Mouse (Mus musculus) limb, embryonic 12.5 days (tissue): Measurements from ENCODE around the gene Lrp1. TPM values are rescaled to one million over a fixed set of nuclear protein-coding genes. Genes with fewer than 3 reads are reported as not detected.

ENCODE experiments used
- ATAC-seq: fragments of 200-750 bp; cut with Nextera tagmentation; 2 replicates; pipeline ENCODE4 v1.8.0; 2017; ENCODE audit warnings: low read depth, moderate TSS enrichment; ENCODE audit not compliant: insufficient number of reproducible peaks, insufficient read depth, low FRiP score, low TSS enrichment
- H3K27ac ChIP-seq: fragments of 300-500 bp; sonication (generic); 2 replicates; pipeline ENCODE4 v1.5.1; 2016; ENCODE audit warnings: mild to moderate bottlenecking, moderate library complexity
- H3K27me3 ChIP-seq: fragments of 300-500 bp; sonication (generic); 2 replicates; pipeline ENCODE4 v1.6.1; 2016; ENCODE audit warnings: mild to moderate bottlenecking, moderate library complexity
- H3K36me3 ChIP-seq: fragments of 300-500 bp; sonication (generic); 2 replicates; pipeline ENCODE4 v1.6.1; 2016; ENCODE audit warnings: mild to moderate bottlenecking, moderate library complexity
- H3K4me1 ChIP-seq: fragments of 300-500 bp; sonication (generic); replicated peaks from 2 replicates; pipeline ENCODE4 v1.6.1; 2016
- H3K4me2 ChIP-seq: fragments of 300-500 bp; sonication (generic); 2 replicates; pipeline ENCODE4 v1.6.1; 2016; ENCODE audit warnings: mild to moderate bottlenecking, moderate library complexity
- H3K4me3 ChIP-seq: fragments of 300-500 bp; sonication (generic); replicated peaks from 2 replicates; pipeline ENCODE4 v1.5.1; 2016; ENCODE audit warnings: mild to moderate bottlenecking
- H3K9ac ChIP-seq: fragments of 300-500 bp; sonication (generic); replicated peaks from 2 replicates; pipeline ENCODE4 v1.6.1; 2016; ENCODE audit warnings: mild to moderate bottlenecking, moderate library complexity
- H3K9me3 ChIP-seq: fragments of 300-500 bp; sonication (generic); 2 replicates; pipeline ENCODE4 v1.6.1; 2016; ENCODE audit warnings: mild to moderate bottlenecking, moderate library complexity
- WGBS: fragments of 180-500 bp; shearing (Covaris S2); methylation state at CpG from one replicate; pipeline ENCODE4 v1.1.7; 2016; 5-methylcytosine and 5-hydroxymethylcytosine counted together
- polyA plus RNA-seq: library from polyadenylated mRNA; unstranded; fragments of >200 nt; fragmentation: Nextera tagmentation; extraction: Ambion mirVana; gene quantifications from 2 replicates; pipeline ENCODE4 v1.2.1, GENCODE M21; 2016

Gene Lrp1
- polyA plus RNA-seq, 1 experiment from 2014 or later: 87.6 TPM

GRCm38 (mm10) chr10:127526681-127527080 is 94.3 kb downstream of the Lrp1 start:
- peak overlapping the region; percentile 31 for H3K4me3 ChIP-seq
- no peak for ATAC-seq
- H3K27me3 ChIP-seq: peaks cover 88% of the 10 kb centered on the region
- H3K4me2 ChIP-seq: peak overlapping the region; percentile 50
- under 1% methylated on average over 26 of the region's 26 CpGs for WGBS
- H3K4me1 ChIP-seq: peaks cover 80% of the 10 kb centered on the region
- H3K27ac ChIP-seq: no peak overlapping the region
- H3K9ac ChIP-seq: peak overlapping the region; percentile 44; the same call in 1 of the 2 replicates
- H3K9me3 ChIP-seq: no peaks in the 10 kb centered on the region
- no peaks in the 10 kb centered on the region for H3K36me3 ChIP-seq

DNA sequence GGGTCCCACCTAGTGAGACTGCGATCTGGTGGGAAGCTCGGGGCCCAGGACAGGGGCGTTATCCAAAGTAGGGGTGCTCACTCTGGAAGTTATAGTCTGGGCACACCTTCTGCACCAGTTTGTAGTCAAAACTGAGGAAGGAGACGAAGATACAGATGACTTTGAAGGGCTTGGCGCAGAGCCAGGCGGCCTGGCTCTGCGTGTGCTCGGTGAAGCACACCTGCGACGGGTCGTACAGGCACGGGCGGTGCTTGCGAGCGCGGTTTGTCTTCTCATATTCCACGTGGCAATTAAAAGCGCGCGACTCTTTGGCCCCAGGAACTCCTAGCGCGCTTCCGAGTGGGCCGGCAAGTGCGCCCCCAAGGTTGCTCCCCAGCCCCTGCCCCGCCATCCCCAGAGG is 94.9 kb downstream of the Lrp1 start:
- Histone ChIP-seq H3K4me2 (peak overlapping the region; percentile 50), H3K4me3 (peak overlapping the region; percentile 31), H3K9me3 (no peaks in the 10 kb centered on the region), H3K36me3 (no peaks in the 10 kb centered on the region), H3K9ac (peak overlapping the region; percentile 44; the same call in 1 of the 2 replicates), H3K27me3 (peaks cover 82% of the 10 kb centered on the region), H3K4me1 (peaks cover 80% of the 10 kb centered on the region), H3K27ac (no peak overlapping the region)
- 1% methylated on average over 26 of the region's 26 CpGs for WGBS
- no peak for ATAC-seq

- peaks cover 10% of the 10 kb centered on the region for H3K36me3 ChIP-seq
- no peaks in the 10 kb centered on the region for H3K9me3 ChIP-seq
- H3K27ac ChIP-seq: no peak overlapping the region
- H3K4me3 ChIP-seq: peak overlapping the region; percentile 31
- peaks cover 69% of the 10 kb centered on the region for H3K27me3 ChIP-seq
- H3K9ac ChIP-seq: no peak overlapping the region
- WGBS: 2% methylated on average over 19 of the region's 23 CpGs
- no peak for ATAC-seq
- H3K4me1 ChIP-seq: peaks cover 74% of the 10 kb centered on the region
- peak overlapping the region; percentile 50 for H3K4me2 ChIP-seq
Measured at GRCm38 (mm10) chr10:127524646-127525255, 96.2 kb downstream of the Lrp1 start.

- Histone ChIP-seq H3K27ac (no peak within 1 kb of the TSS), H3K9ac (peak within 1 kb of the TSS; percentile 52), H3K27me3 (peaks cover 55% of the 10 kb centered on the region), H3K4me2 (peak within 1 kb of the TSS; percentile 82), H3K4me3 (peak within 1 kb of the TSS; percentile 52), H3K36me3 (peaks cover 37% of the 10 kb centered on the region), H3K4me1 (peaks cover 55% of the 10 kb centered on the region), H3K9me3 (no peaks in the 10 kb centered on the region)
- ATAC-seq: peak; percentile 46; the same call in 1 of the 2 replicates
- WGBS: 0% methylated on average over 21 of the region's 21 CpGs
Measured at GRCm38 (mm10) chr10:127522088-127522581, 98.8 kb downstream of the Lrp1 start, which contains the start of gene Shmt2. TSS of gene Shmt2 (minus strand) at chr10:127522444.

DNA sequence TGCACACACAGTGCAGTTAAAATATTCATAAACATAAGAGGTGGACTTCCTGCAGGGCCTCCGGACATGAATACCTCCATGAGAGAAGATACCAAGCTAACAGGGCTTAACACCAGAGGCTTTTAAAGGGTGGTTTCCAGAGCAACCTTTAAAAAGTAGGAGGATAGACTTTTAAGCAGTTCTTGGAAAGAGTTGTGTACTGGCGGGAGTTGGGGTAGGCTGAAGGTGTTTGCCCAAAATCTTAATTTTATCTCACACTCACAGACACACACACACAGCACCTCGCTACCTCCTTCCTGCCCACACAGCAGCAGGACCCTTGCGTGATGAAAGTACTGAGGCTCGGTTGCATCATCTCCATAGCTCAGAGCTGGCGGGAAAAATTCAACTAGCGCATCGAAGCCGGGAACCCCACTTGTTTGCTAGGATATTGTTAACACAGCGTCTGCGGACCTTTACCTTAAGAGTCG is 99.3 kb downstream of the Lrp1 start:
- Histone ChIP-seq H3K27me3 (peaks cover 54% of the 10 kb centered on the region), H3K4me3 (peak overlapping the region; percentile 52), H3K36me3 (peaks cover 38% of the 10 kb centered on the region), H3K9me3 (no peaks in the 10 kb centered on the region), H3K4me2 (peak overlapping the region; percentile 82), H3K27ac (no peak overlapping the region), H3K9ac (peak overlapping the region; percentile 52), H3K4me1 (peaks cover 55% of the 10 kb centered on the region)
- no peak for ATAC-seq
- WGBS: 10% methylated on average over 12 of the region's 12 CpGs

- ATAC-seq: no peak
- Histone ChIP-seq H3K9ac (no peak overlapping the region; the same call in 1 of the 2 replicates), H3K27ac (no peak overlapping the region), H3K4me1 (peaks cover 55% of the 10 kb centered on the region), H3K9me3 (no peaks in the 10 kb centered on the region), H3K36me3 (peaks cover 38% of the 10 kb centered on the region), H3K4me2 (peak overlapping the region; percentile 82), H3K4me3 (0 out of 2 replicates have a peak overlapping the region, but pooled peaks have one; percentile 2), H3K27me3 (peaks cover 54% of the 10 kb centered on the region)
- WGBS: 87% methylated on average over 20 of the region's 20 CpGs
Measured at GRCm38 (mm10) chr10:127520714-127521357, 100.1 kb downstream of the Lrp1 start.

- Histone ChIP-seq H3K9ac (no peak overlapping the region), H3K4me2 (peak overlapping the region; percentile 82; the same call in 1 of the 2 replicates), H3K4me1 (peaks cover 55% of the 10 kb centered on the region), H3K4me3 (no peak overlapping the region; the same call in 1 of the 2 replicates), H3K36me3 (peaks cover 38% of the 10 kb centered on the region), H3K27me3 (peaks cover 54% of the 10 kb centered on the region), H3K9me3 (no peaks in the 10 kb centered on the region), H3K27ac (no peak overlapping the region)
- no peak for ATAC-seq
- 95% methylated on average over 37 of the region's 37 CpGs for WGBS
Measured at GRCm38 (mm10) chr10:127519903-127520713, 100.8 kb downstream of the Lrp1 start.

GRCm38 (mm10) chr10:127519041-127519701 is 101.8 kb downstream of the Lrp1 start:
- Histone ChIP-seq H3K27ac (no peak overlapping the region), H3K9ac (no peak overlapping the region), H3K4me3 (no peak overlapping the region), H3K4me1 (peaks cover 55% of the 10 kb centered on the region), H3K4me2 (no peak overlapping the region), H3K27me3 (peaks cover 54% of the 10 kb centered on the region), H3K36me3 (peaks cover 38% of the 10 kb centered on the region), H3K9me3 (no peaks in the 10 kb centered on the region)
- WGBS: 97% methylated on average over 25 of the region's 26 CpGs
- no peak for ATAC-seq

- no peaks in the 10 kb centered on the region for H3K9me3 ChIP-seq
- H3K4me2 ChIP-seq: no peak overlapping the region
- WGBS: 93% methylated on average over 22 of the region's 22 CpGs
- peaks cover 38% of the 10 kb centered on the region for H3K36me3 ChIP-seq
- no peak overlapping the region for H3K9ac ChIP-seq
- peaks cover 65% of the 10 kb centered on the region for H3K4me1 ChIP-seq
- H3K4me3 ChIP-seq: no peak overlapping the region
- ATAC-seq: no peak
- H3K27ac ChIP-seq: no peak overlapping the region
- H3K27me3 ChIP-seq: peaks cover 55% of the 10 kb centered on the region
Measured at GRCm38 (mm10) chr10:127517941-127518340, 103.0 kb downstream of the Lrp1 start.

DNA sequence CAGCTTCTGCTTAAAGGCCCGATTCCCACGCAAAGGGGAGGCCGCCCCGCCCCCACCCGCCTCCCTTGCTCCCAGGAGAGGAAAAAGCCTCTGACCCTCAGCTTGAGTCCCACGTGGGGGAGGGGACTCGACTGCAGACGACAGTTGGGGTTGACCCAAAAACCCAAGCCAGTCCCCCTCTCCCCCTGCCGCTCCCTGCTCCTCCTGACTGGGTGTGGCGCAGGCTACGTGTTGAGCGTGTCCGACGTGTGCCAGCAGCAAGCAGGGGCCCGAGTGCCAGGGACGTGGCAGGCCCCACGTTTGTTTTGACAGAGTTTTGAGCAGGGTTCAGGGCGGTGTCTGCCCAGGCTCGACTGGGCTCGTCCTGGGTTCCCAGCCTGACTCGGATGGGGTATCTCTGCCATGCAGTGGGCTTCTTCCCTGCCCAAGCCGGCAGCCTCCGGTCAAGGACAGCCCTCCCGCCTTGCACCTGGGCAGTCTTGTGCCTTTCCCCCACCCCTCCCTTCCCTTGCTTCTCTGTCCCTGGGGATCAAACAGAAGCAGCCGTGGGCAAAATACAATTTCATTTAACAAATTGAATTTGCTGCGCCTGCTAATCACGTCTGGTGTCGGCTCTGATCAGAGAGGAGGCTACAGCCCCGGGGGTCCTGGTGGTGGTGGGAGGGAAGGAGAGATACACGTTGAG is 104.2 kb downstream of the Lrp1 start:
- peaks cover 38% of the 10 kb centered on the region for H3K36me3 ChIP-seq
- H3K27ac ChIP-seq: no peak overlapping the region
- peak overlapping the region; percentile 28 for H3K9ac ChIP-seq
- H3K4me1 ChIP-seq: peaks cover 73% of the 10 kb centered on the region
- peak overlapping the region; percentile 50 for H3K4me2 ChIP-seq
- no peaks in the 10 kb centered on the region for H3K9me3 ChIP-seq
- no peak for ATAC-seq
- 9% methylated on average over 30 of the region's 30 CpGs for WGBS
- peak overlapping the region; percentile 5; the same call in 1 of the 2 replicates for H3K4me3 ChIP-seq
- peaks cover 63% of the 10 kb centered on the region for H3K27me3 ChIP-seq
